Mouse (Mus musculus): ENCODE data around the gene Kirrel. TPM values are rescaled to one million over a fixed set of nuclear protein-coding genes. Genes with fewer than 3 reads are reported as not detected.

Gene Kirrel
- total and polyA plus RNA-seq, 3 experiments: not detected

DNA sequence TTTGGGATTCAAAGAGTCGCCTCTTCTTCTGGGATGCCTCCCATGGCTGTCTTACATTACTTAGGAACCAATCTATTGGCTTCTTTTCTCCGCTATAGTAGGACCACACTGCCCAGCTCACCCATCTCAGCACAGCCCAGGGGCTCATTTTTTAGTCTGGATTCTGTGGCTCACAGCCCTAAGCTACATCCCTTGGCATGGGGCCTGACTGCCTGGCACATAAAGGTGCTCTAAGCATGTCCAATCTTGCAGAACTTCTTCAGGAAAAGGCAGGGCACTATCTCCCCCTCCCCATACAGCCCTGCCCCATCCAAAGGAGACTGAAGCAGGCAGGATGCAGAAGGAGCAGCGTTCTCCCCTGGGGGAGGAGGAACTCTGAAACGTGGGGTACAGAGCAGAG, 73.6 kb downstream of the Kirrel start:
- DNase-seq (ENCODE audit: extremely low read depth): no peak
- no peak overlapping the region for H3K4me3 ChIP-seq (replicated peaks in 1 of 3; ENCODE audit: low read depth in 2 of 3, low read length in 2 of 3, poor library complexity in 1 of 3)
- H3K9me3 ChIP-seq (replicated peaks; ENCODE audit: low read length): no peaks in the 10 kb centered on the region
- TF ChIP-seq MXI1 (IDR thresholded peaks at IDR 0.05; ENCODE audit: low read depth, low read length): no peak
- no peak for TF ChIP-seq CTCF (conservative IDR thresholded peaks at IDR 0.05 in 1 of 2, IDR thresholded peaks at IDR 0.05 in 1 of 2; ENCODE audit: low read depth in 2 of 2, low read length in 2 of 2)
- no peaks in the 10 kb centered on the region for H3K36me3 ChIP-seq (replicated peaks in 1 of 2; ENCODE audit: control insufficient read depth in 1 of 2, insufficient read depth in 1 of 2, low read length in 1 of 2)
- H3K79me2 ChIP-seq (replicated peaks; ENCODE audit: control insufficient read depth, extremely low read depth, insufficient read depth, poor library complexity, severe bottlenecking): no peaks in the 10 kb centered on the region
- H3K4me2 ChIP-seq (ENCODE audit: insufficient read depth, low read depth, poor library complexity, severe bottlenecking): no peak overlapping the region
- dilution Hi-C loops (cut with MboI; ENCODE audit: extremely low pct_ligation_motif_present, extremely low pct_unique_long_range_greater_than_20kb, low sequenced_read_pairs): no loop called here
- H3K9ac ChIP-seq (ENCODE audit: insufficient read depth, low read depth): no peak overlapping the region
- in situ Hi-C loops (cut with MboI; ENCODE audit: low pct_ligation_motif_present, low pct_unique_long_range_greater_than_20kb, low sequenced_read_pairs): no loop called here
- H3K4me1 ChIP-seq (ENCODE audit: control insufficient read depth in 1 of 2, insufficient read depth in 2 of 2): no peaks in the 10 kb centered on the region
- peaks cover 53% of the 10 kb centered on the region for H3K27me3 ChIP-seq (replicated peaks)
- no peak overlapping the region for H3K27ac ChIP-seq (ENCODE audit: insufficient read depth, low read depth)

DNA sequence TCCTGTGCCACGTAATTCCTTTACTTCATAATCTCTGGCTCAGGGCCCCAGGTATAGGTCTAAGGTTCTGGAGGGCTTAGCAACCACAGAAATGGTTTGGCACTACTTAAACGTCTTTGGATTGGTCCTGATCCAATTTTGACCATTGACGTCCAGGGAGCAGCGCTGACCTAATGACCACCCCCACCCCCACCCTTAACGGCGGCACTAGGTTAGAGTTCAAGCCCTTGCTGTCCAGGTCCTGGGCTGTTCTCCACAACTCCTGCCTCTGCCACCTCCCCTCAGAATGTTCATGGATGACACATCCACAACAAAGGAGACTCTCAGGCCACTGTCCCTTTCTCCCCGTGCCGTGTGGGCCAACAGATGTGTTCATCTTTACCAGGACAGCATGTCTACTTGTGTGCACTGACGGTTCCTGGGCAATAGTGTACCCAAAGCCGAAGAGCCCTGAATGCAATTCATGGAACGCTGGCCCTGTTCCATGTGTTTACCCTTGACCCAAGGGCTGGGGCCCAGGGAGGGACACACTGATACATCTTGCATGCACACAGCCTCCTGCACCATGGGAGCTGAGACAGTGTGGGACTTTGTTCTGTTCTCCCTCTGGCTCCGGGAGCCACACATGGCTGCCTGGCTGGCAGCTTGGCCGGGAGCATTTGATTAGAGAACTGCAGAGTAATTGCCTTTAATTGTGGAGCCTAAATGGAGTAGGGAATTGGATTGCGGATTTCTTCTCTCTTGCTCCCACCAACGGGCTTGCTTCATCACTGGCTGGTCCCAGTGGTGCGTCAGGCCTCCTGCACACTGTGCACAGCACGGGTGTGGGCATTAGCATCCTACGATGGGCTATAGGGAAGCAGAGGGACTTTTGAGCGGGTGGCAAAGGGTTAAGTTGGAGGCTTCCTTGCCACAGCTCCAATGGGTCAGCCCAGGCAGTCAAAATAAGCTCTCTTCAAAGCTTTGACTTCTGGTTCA, 76.3 kb downstream of the Kirrel start:
- Histone ChIP-seq H3K27ac (ENCODE audit: insufficient read depth, low read depth) (no peak overlapping the region), H3K4me2 (ENCODE audit: insufficient read depth, low read depth, poor library complexity, severe bottlenecking) (no peak overlapping the region), H3K9ac (ENCODE audit: insufficient read depth, low read depth) (no peak overlapping the region), H3K79me2 (replicated peaks; ENCODE audit: control insufficient read depth, extremely low read depth, insufficient read depth, poor library complexity, severe bottlenecking) (no peaks in the 10 kb centered on the region), H3K36me3 (replicated peaks in 1 of 2; ENCODE audit: control insufficient read depth in 1 of 2, insufficient read depth in 1 of 2, low read length in 1 of 2) (no peaks in the 10 kb centered on the region), H3K4me3 (replicated peaks in 1 of 3; ENCODE audit: low read depth in 2 of 3, low read length in 2 of 3, poor library complexity in 1 of 3) (no peak overlapping the region), H3K27me3 (replicated peaks) (peaks cover 49% of the 10 kb centered on the region), H3K4me1 (ENCODE audit: control insufficient read depth in 1 of 2, insufficient read depth in 2 of 2) (no peaks in the 10 kb centered on the region), H3K9me3 (replicated peaks; ENCODE audit: low read length) (no peaks in the 10 kb centered on the region)
- dilution Hi-C loops (cut with MboI; ENCODE audit: extremely low pct_ligation_motif_present, extremely low pct_unique_long_range_greater_than_20kb, low sequenced_read_pairs) (no loop called here), in situ Hi-C loops (cut with MboI; ENCODE audit: low pct_ligation_motif_present, low pct_unique_long_range_greater_than_20kb, low sequenced_read_pairs) (no loop called here)
- no peak for TF ChIP-seq ETS1 (conservative IDR thresholded peaks at IDR 0.05; ENCODE audit: low read depth, low read length)
- TF ChIP-seq BHLHE40 (IDR thresholded peaks at IDR 0.05; ENCODE audit: low read depth, low read length): no peak
- TF ChIP-seq CTCF (conservative IDR thresholded peaks at IDR 0.05 in 1 of 2, IDR thresholded peaks at IDR 0.05 in 1 of 2; ENCODE audit: low read depth in 2 of 2, low read length in 2 of 2): no peak
- TF ChIP-seq ZKSCAN1 (IDR thresholded peaks at IDR 0.05; ENCODE audit: borderline replicate concordance, low read depth, low read length): no peak
- TF ChIP-seq JUND (conservative IDR thresholded peaks at IDR 0.05; ENCODE audit: low read depth, low read length): no peak
- no peak for TF ChIP-seq NRF1 (IDR thresholded peaks at IDR 0.05; ENCODE audit: low read depth, low read length)
- TF ChIP-seq RAD21 (IDR thresholded peaks at IDR 0.05; ENCODE audit: low read depth, low read length): no peak
- TF ChIP-seq TCF12 (IDR thresholded peaks at IDR 0.05; ENCODE audit: low read depth, low read length): no peak
- TF ChIP-seq ZC3H11A (IDR thresholded peaks at IDR 0.05; ENCODE audit: low read depth, low read length): no peak
- no peak for TF ChIP-seq MAX (IDR thresholded peaks at IDR 0.05; ENCODE audit: low read length)
- TF ChIP-seq MXI1 (IDR thresholded peaks at IDR 0.05; ENCODE audit: low read depth, low read length): no peak
- DNase-seq (ENCODE audit: extremely low read depth): no peak

- dilution Hi-C loops (cut with MboI; ENCODE audit: extremely low pct_ligation_motif_present, extremely low pct_unique_long_range_greater_than_20kb, low sequenced_read_pairs): no loop called here
Measured at GRCm38 (mm10) chr3:87097205-87097604, 77.3 kb downstream of the Kirrel start.

More at GRCm38 (mm10) chr3:87097205-87097604, 77.3 kb downstream of the Kirrel start:
- no peak overlapping the region for H3K27ac ChIP-seq (ENCODE audit: insufficient read depth, low read depth)
- H3K36me3 ChIP-seq (replicated peaks in 1 of 2; ENCODE audit: control insufficient read depth in 1 of 2, insufficient read depth in 1 of 2, low read length in 1 of 2): no peaks in the 10 kb centered on the region
- no peak overlapping the region for H3K4me3 ChIP-seq (replicated peaks in 1 of 3; ENCODE audit: low read depth in 2 of 3, low read length in 2 of 3, poor library complexity in 1 of 3)
- H3K4me1 ChIP-seq (ENCODE audit: control insufficient read depth in 1 of 2, insufficient read depth in 2 of 2): no peaks in the 10 kb centered on the region
- H3K9me3 ChIP-seq (replicated peaks; ENCODE audit: low read length): no peaks in the 10 kb centered on the region
- no peak for DNase-seq (ENCODE audit: extremely low read depth)
- in situ Hi-C loops (cut with MboI; ENCODE audit: low pct_ligation_motif_present, low pct_unique_long_range_greater_than_20kb, low sequenced_read_pairs): no loop called here
- no peak overlapping the region for H3K4me2 ChIP-seq (ENCODE audit: insufficient read depth, low read depth, poor library complexity, severe bottlenecking)
- no peaks in the 10 kb centered on the region for H3K79me2 ChIP-seq (replicated peaks; ENCODE audit: control insufficient read depth, extremely low read depth, insufficient read depth, poor library complexity, severe bottlenecking)
- no peak for TF ChIP-seq CHD2 (IDR thresholded peaks at IDR 0.05; ENCODE audit: low read length)
- TF ChIP-seq IRF4 (IDR thresholded peaks at IDR 0.05; ENCODE audit: low read depth, low read length): no peak
- no peak for TF ChIP-seq ZMIZ1 (IDR thresholded peaks at IDR 0.05; ENCODE audit: low read depth, low read length)
- no peak for TF ChIP-seq ZKSCAN1 (IDR thresholded peaks at IDR 0.05; ENCODE audit: borderline replicate concordance, low read depth, low read length)
- TF ChIP-seq KAT2A (IDR thresholded peaks at IDR 0.05; ENCODE audit: insufficient replicate concordance, low read length): no peak
- TF ChIP-seq MYC (IDR thresholded peaks at IDR 0.05; ENCODE audit: low read depth, low read length): no peak
- no peak for TF ChIP-seq MEF2A (IDR thresholded peaks at IDR 0.05; ENCODE audit: borderline replicate concordance, low read depth, low read length)
- no peak for TF ChIP-seq ETS1 (conservative IDR thresholded peaks at IDR 0.05; ENCODE audit: low read depth, low read length)
- no peak for TF ChIP-seq UBTF (IDR thresholded peaks at IDR 0.05; ENCODE audit: low read depth, low read length)
- no peak for TF ChIP-seq RCOR1 (conservative IDR thresholded peaks at IDR 0.05; ENCODE audit: low read depth, low read length)
- no peak for TF ChIP-seq E2F4 (IDR thresholded peaks at IDR 0.05; ENCODE audit: insufficient replicate concordance, low read depth, low read length)
- peaks cover 49% of the 10 kb centered on the region for H3K27me3 ChIP-seq (replicated peaks)
- H3K9ac ChIP-seq (ENCODE audit: insufficient read depth, low read depth): no peak overlapping the region
